Mouse (Mus musculus): ENCODE measurements around the gene Dyrk1a. TPM values are rescaled to one million over a fixed set of nuclear protein-coding genes. Genes with fewer than 3 reads are reported as not detected.
A peak's percentile ranks its signal among the peaks of the same experiment; 100 is the strongest.

The Dyrk1a gene
- polyA plus RNA-seq, 1 experiment from 2014 or later: 9.6 TPM

- 88% methylated on average over 6 of the region's 6 CpGs for WGBS
- DNase-seq (ENCODE audit: low spot score): no peak
- H3K9me3 ChIP-seq (replicated peaks): no peaks in the 10 kb centered on the region
- H3K4me3 ChIP-seq: no peak overlapping the region
- H3K27me3 ChIP-seq (ENCODE audit: low read depth, poor library complexity, severe bottlenecking): no peaks in the 10 kb centered on the region
- peaks cover 22% of the 10 kb centered on the region for H3K4me1 ChIP-seq
- H3K36me3 ChIP-seq: no peaks in the 10 kb centered on the region
- peak overlapping the region; percentile 49; the same call in 1 of the 2 replicates for H3K27ac ChIP-seq (replicated peaks)
Measured at GRCm38 (mm10) chr16:94632424-94632963, 62.7 kb downstream of the Dyrk1a start.

GRCm38 (mm10) chr16:94633012-94633411 is 63.2 kb downstream of the Dyrk1a start:
- Histone ChIP-seq H3K27me3 (ENCODE audit: low read depth, poor library complexity, severe bottlenecking) (no peaks in the 10 kb centered on the region), H3K9me3 (replicated peaks) (no peaks in the 10 kb centered on the region), H3K4me1 (peaks cover 19% of the 10 kb centered on the region), H3K4me3 (no peak overlapping the region), H3K27ac (replicated peaks) (no peak overlapping the region), H3K36me3 (no peaks in the 10 kb centered on the region)
- DNase-seq (ENCODE audit: low spot score): no peak
- 87% methylated on average over 6 of the region's 6 CpGs for WGBS

GRCm38 (mm10) chr16:94637423-94637822 is 67.6 kb downstream of the Dyrk1a start:
- Histone ChIP-seq H3K4me1 (peaks cover 12% of the 10 kb centered on the region), H3K27me3 (ENCODE audit: low read depth, poor library complexity, severe bottlenecking) (no peaks in the 10 kb centered on the region), H3K36me3 (peaks cover 31% of the 10 kb centered on the region), H3K27ac (replicated peaks) (no peak overlapping the region), H3K9me3 (replicated peaks) (no peaks in the 10 kb centered on the region), H3K4me3 (no peak overlapping the region)
- DNase-seq (ENCODE audit: low spot score): no peak
- 85% methylated on average over 10 of the region's 10 CpGs for WGBS

- no peak overlapping the region for H3K27ac ChIP-seq (replicated peaks)
- no peaks in the 10 kb centered on the region for H3K27me3 ChIP-seq (ENCODE audit: low read depth, poor library complexity, severe bottlenecking)
- H3K4me1 ChIP-seq: peaks cover 3% of the 10 kb centered on the region; the same call in 1 of the 2 replicates
- WGBS: 94% methylated on average over 2 of the region's 2 CpGs
- no peak for DNase-seq (ENCODE audit: low spot score)
- H3K36me3 ChIP-seq: peaks cover 31% of the 10 kb centered on the region
- H3K9me3 ChIP-seq (replicated peaks): no peaks in the 10 kb centered on the region
- H3K4me3 ChIP-seq: no peak overlapping the region
Measured at GRCm38 (mm10) chr16:94641799-94642198, 72.0 kb downstream of the Dyrk1a start.

GRCm38 (mm10) chr16:94647153-94647552 is 77.3 kb downstream of the Dyrk1a start:
- H3K4me3 ChIP-seq: no peak overlapping the region
- DNase-seq (ENCODE audit: low spot score): no peak
- no peaks in the 10 kb centered on the region for H3K27me3 ChIP-seq (ENCODE audit: low read depth, poor library complexity, severe bottlenecking)
- H3K27ac ChIP-seq (replicated peaks): no peak overlapping the region
- H3K9me3 ChIP-seq (replicated peaks): no peaks in the 10 kb centered on the region
- H3K36me3 ChIP-seq: peaks cover 1% of the 10 kb centered on the region; the same call in 1 of the 2 replicates
- WGBS: 80% methylated on average over 5 of the region's 5 CpGs
- H3K4me1 ChIP-seq: peaks cover 18% of the 10 kb centered on the region

- 92% methylated on average over 2 of the region's 2 CpGs for WGBS
- H3K4me3 ChIP-seq: no peak overlapping the region
- no peak overlapping the region for H3K27ac ChIP-seq (replicated peaks)
- DNase-seq (ENCODE audit: low spot score): no peak
- no peaks in the 10 kb centered on the region for H3K36me3 ChIP-seq
- no peaks in the 10 kb centered on the region for H3K9me3 ChIP-seq (replicated peaks)
- peaks cover 18% of the 10 kb centered on the region for H3K4me1 ChIP-seq
- H3K27me3 ChIP-seq (ENCODE audit: low read depth, poor library complexity, severe bottlenecking): no peaks in the 10 kb centered on the region
Measured at GRCm38 (mm10) chr16:94647925-94648324, 78.1 kb downstream of the Dyrk1a start.

GRCm38 (mm10) chr16:94649861-94650260 is 80.1 kb downstream of the Dyrk1a start:
- no peak for DNase-seq (ENCODE audit: low spot score)
- no peaks in the 10 kb centered on the region for H3K36me3 ChIP-seq
- no peaks in the 10 kb centered on the region for H3K27me3 ChIP-seq (ENCODE audit: low read depth, poor library complexity, severe bottlenecking)
- WGBS: 88% methylated on average over 3 of the region's 3 CpGs
- no peak overlapping the region for H3K4me3 ChIP-seq
- H3K27ac ChIP-seq (replicated peaks): no peak overlapping the region
- no peaks in the 10 kb centered on the region for H3K9me3 ChIP-seq (replicated peaks)
- H3K4me1 ChIP-seq: peaks cover 23% of the 10 kb centered on the region

- H3K36me3 ChIP-seq: no peaks in the 10 kb centered on the region
- peaks cover 28% of the 10 kb centered on the region for H3K4me1 ChIP-seq
- 86% methylated on average over 4 of the region's 4 CpGs for WGBS
- H3K4me3 ChIP-seq: no peak overlapping the region
- no peaks in the 10 kb centered on the region for H3K27me3 ChIP-seq (ENCODE audit: low read depth, poor library complexity, severe bottlenecking)
- no peaks in the 10 kb centered on the region for H3K9me3 ChIP-seq (replicated peaks)
- H3K27ac ChIP-seq (replicated peaks): no peak overlapping the region
- DNase-seq (ENCODE audit: low spot score): no peak
Measured at GRCm38 (mm10) chr16:94652091-94652713, 82.4 kb downstream of the Dyrk1a start.

GRCm38 (mm10) chr16:94655083-94655482 is 85.3 kb downstream of the Dyrk1a start:
- no peaks in the 10 kb centered on the region for H3K9me3 ChIP-seq (replicated peaks)
- peaks cover 9% of the 10 kb centered on the region for H3K36me3 ChIP-seq
- H3K4me1 ChIP-seq: peaks cover 18% of the 10 kb centered on the region
- H3K27ac ChIP-seq (replicated peaks): no peak overlapping the region
- no peak overlapping the region for H3K4me3 ChIP-seq
- no peak for DNase-seq (ENCODE audit: low spot score)
- no peaks in the 10 kb centered on the region for H3K27me3 ChIP-seq (ENCODE audit: low read depth, poor library complexity, severe bottlenecking)
- WGBS: 88% methylated on average over 6 of the region's 6 CpGs

- DNase-seq (ENCODE audit: low spot score): no peak
- Histone ChIP-seq H3K27ac (replicated peaks) (no peak overlapping the region), H3K27me3 (ENCODE audit: low read depth, poor library complexity, severe bottlenecking) (no peaks in the 10 kb centered on the region), H3K36me3 (peaks cover 23% of the 10 kb centered on the region), H3K4me1 (peaks cover 14% of the 10 kb centered on the region), H3K9me3 (replicated peaks) (no peaks in the 10 kb centered on the region), H3K4me3 (no peak overlapping the region)
- WGBS: 90% methylated on average over 7 of the region's 7 CpGs
Measured at GRCm38 (mm10) chr16:94656891-94657290, 87.1 kb downstream of the Dyrk1a start.

- H3K27me3 ChIP-seq (ENCODE audit: low read depth, poor library complexity, severe bottlenecking): no peaks in the 10 kb centered on the region
- WGBS: 97% methylated on average over 7 of the region's 7 CpGs
- DNase-seq (ENCODE audit: low spot score): no peak
- no peak overlapping the region for H3K4me3 ChIP-seq
- peaks cover 33% of the 10 kb centered on the region for H3K36me3 ChIP-seq
- no peaks in the 10 kb centered on the region for H3K9me3 ChIP-seq (replicated peaks)
- no peak overlapping the region for H3K27ac ChIP-seq (replicated peaks)
- H3K4me1 ChIP-seq: 0 out of 2 replicates have a peak, but pooled peaks cover 8% of the 10 kb centered on the region
Measured at GRCm38 (mm10) chr16:94659394-94659793, 89.6 kb downstream of the Dyrk1a start.

- Histone ChIP-seq H3K9me3 (replicated peaks) (no peaks in the 10 kb centered on the region), H3K4me3 (no peak overlapping the region), H3K36me3 (peaks cover 42% of the 10 kb centered on the region), H3K27ac (replicated peaks) (no peak overlapping the region), H3K4me1 (0 out of 2 replicates have a peak, but pooled peaks cover 6% of the 10 kb centered on the region), H3K27me3 (ENCODE audit: low read depth, poor library complexity, severe bottlenecking) (no peaks in the 10 kb centered on the region)
- 94% methylated on average over 8 of the region's 8 CpGs for WGBS
- no peak for DNase-seq (ENCODE audit: low spot score)
Measured at GRCm38 (mm10) chr16:94660221-94660620, 90.4 kb downstream of the Dyrk1a start.

GRCm38 (mm10) chr16:94667557-94667956 is 97.7 kb downstream of the Dyrk1a start:
- Histone ChIP-seq H3K27me3 (ENCODE audit: low read depth, poor library complexity, severe bottlenecking) (no peaks in the 10 kb centered on the region), H3K36me3 (peaks cover 88% of the 10 kb centered on the region), H3K4me1 (no peaks in the 10 kb centered on the region), H3K4me3 (no peak overlapping the region), H3K9me3 (replicated peaks) (no peaks in the 10 kb centered on the region), H3K27ac (replicated peaks) (no peak overlapping the region)
- 96% methylated on average over 4 of the region's 4 CpGs for WGBS
- no peak for DNase-seq (ENCODE audit: low spot score)
